Mouse (Mus musculus): ENCODE measurements around the gene 9530068E07Rik. TPM values are rescaled to one million over a fixed set of nuclear protein-coding genes. Genes with fewer than 3 reads are reported as not detected.

The 9530068E07Rik gene
- polyA plus RNA-seq, 1 experiment from 2014 or later: 162 TPM

- ATAC-seq (replicated peaks; ENCODE audit: low FRiP score) (no peak), DNase-seq (ENCODE audit: low spot score) (no peak)
- peak overlapping the region; percentile 59 for H3K4me2 ChIP-seq (ENCODE audit: low read depth, low read length, severe bottlenecking)
- H3K27ac ChIP-seq (ENCODE audit: low read depth, low read length): no peak overlapping the region
- H3K9ac ChIP-seq (ENCODE audit: low read length): peak overlapping the region; percentile 96; the same call in 1 of the 2 replicates
- WGBS: 90% methylated on average over 4 of the region's 4 CpGs
- no peaks in the 10 kb centered on the region for H3K36me3 ChIP-seq (ENCODE audit: control insufficient read depth, insufficient read depth, low read length)
- H3K27me3 ChIP-seq (ENCODE audit: control insufficient read depth, insufficient read depth, low read length): no peaks in the 10 kb centered on the region
- no peaks in the 10 kb centered on the region for H3K9me3 ChIP-seq (ENCODE audit: control insufficient read depth, low read length)
- H3K4me3 ChIP-seq (ENCODE audit: low read depth, low read length): peak overlapping the region; percentile 92
- no peaks in the 10 kb centered on the region; the same call in 1 of the 2 replicates for H3K4me1 ChIP-seq (replicated peaks; ENCODE audit: control insufficient read depth, insufficient read depth, low read length)
These were observed 1.3 kb downstream of the 9530068E07Rik start for GRCm38 (mm10) chr11:52397385-52397987.

GRCm38 (mm10) chr11:52401476-52401875 lies 5.2 kb downstream of the 9530068E07Rik start:
- no peaks in the 10 kb centered on the region for H3K9me3 ChIP-seq (ENCODE audit: control insufficient read depth, low read length)
- WGBS: 55% methylated on average over 2 of the region's 2 CpGs
- peaks cover 6% of the 10 kb centered on the region; the same call in 1 of the 2 replicates for H3K36me3 ChIP-seq (ENCODE audit: control insufficient read depth, insufficient read depth, low read length)
- no peak overlapping the region for H3K4me3 ChIP-seq (ENCODE audit: low read depth, low read length)
- no peak overlapping the region for H3K27ac ChIP-seq (ENCODE audit: low read depth, low read length)
- H3K4me2 ChIP-seq (ENCODE audit: low read depth, low read length, severe bottlenecking): no peak overlapping the region
- H3K27me3 ChIP-seq (ENCODE audit: control insufficient read depth, insufficient read depth, low read length): no peaks in the 10 kb centered on the region
- DNase-seq (ENCODE audit: low spot score): no peak
- no peak overlapping the region for H3K9ac ChIP-seq (ENCODE audit: low read length)
- no peaks in the 10 kb centered on the region for H3K4me1 ChIP-seq (replicated peaks; ENCODE audit: control insufficient read depth, insufficient read depth, low read length)
- no peak for ATAC-seq (replicated peaks; ENCODE audit: low FRiP score)

GRCm38 (mm10) chr11:52402566-52402965 lies 6.3 kb downstream of the 9530068E07Rik start:
- DNase-seq (ENCODE audit: low spot score): no peak
- H3K36me3 ChIP-seq (ENCODE audit: control insufficient read depth, insufficient read depth, low read length): peaks cover 8% of the 10 kb centered on the region; the same call in 1 of the 2 replicates
- no peak overlapping the region for H3K4me2 ChIP-seq (ENCODE audit: low read depth, low read length, severe bottlenecking)
- no peaks in the 10 kb centered on the region for H3K27me3 ChIP-seq (ENCODE audit: control insufficient read depth, insufficient read depth, low read length)
- H3K9ac ChIP-seq (ENCODE audit: low read length): no peak overlapping the region
- H3K4me3 ChIP-seq (ENCODE audit: low read depth, low read length): no peak overlapping the region
- H3K27ac ChIP-seq (ENCODE audit: low read depth, low read length): no peak overlapping the region
- ATAC-seq (replicated peaks; ENCODE audit: low FRiP score): no peak
- H3K9me3 ChIP-seq (ENCODE audit: control insufficient read depth, low read length): no peaks in the 10 kb centered on the region
- H3K4me1 ChIP-seq (replicated peaks; ENCODE audit: control insufficient read depth, insufficient read depth, low read length): no peaks in the 10 kb centered on the region
- 75% methylated on average over 1 of the region's 1 CpGs for WGBS

- peaks cover 13% of the 10 kb centered on the region; the same call in 1 of the 2 replicates for H3K36me3 ChIP-seq (ENCODE audit: control insufficient read depth, insufficient read depth, low read length)
- H3K4me3 ChIP-seq (ENCODE audit: low read depth, low read length): no peak overlapping the region
- no peaks in the 10 kb centered on the region for H3K27me3 ChIP-seq (ENCODE audit: control insufficient read depth, insufficient read depth, low read length)
- DNase-seq (ENCODE audit: low spot score) (no peak), ATAC-seq (replicated peaks; ENCODE audit: low FRiP score) (no peak)
- H3K9ac ChIP-seq (ENCODE audit: low read length): no peak overlapping the region
- H3K4me2 ChIP-seq (ENCODE audit: low read depth, low read length, severe bottlenecking): no peak overlapping the region
- no peak overlapping the region for H3K27ac ChIP-seq (ENCODE audit: low read depth, low read length)
- no peaks in the 10 kb centered on the region for H3K4me1 ChIP-seq (replicated peaks; ENCODE audit: control insufficient read depth, insufficient read depth, low read length)
- H3K9me3 ChIP-seq (ENCODE audit: control insufficient read depth, low read length): no peaks in the 10 kb centered on the region
- 90% methylated on average over 5 of the region's 5 CpGs for WGBS
These were observed 8.0 kb downstream of the 9530068E07Rik start for GRCm38 (mm10) chr11:52404209-52404608.

- no peak overlapping the region for H3K9ac ChIP-seq (ENCODE audit: low read length)
- ATAC-seq (replicated peaks; ENCODE audit: low FRiP score) (no peak), DNase-seq (ENCODE audit: low spot score) (no peak)
- H3K4me2 ChIP-seq (ENCODE audit: low read depth, low read length, severe bottlenecking): no peak overlapping the region
- no peaks in the 10 kb centered on the region for H3K9me3 ChIP-seq (ENCODE audit: control insufficient read depth, low read length)
- no peak overlapping the region for H3K27ac ChIP-seq (ENCODE audit: low read depth, low read length)
- H3K4me1 ChIP-seq (replicated peaks; ENCODE audit: control insufficient read depth, insufficient read depth, low read length): no peaks in the 10 kb centered on the region
- H3K4me3 ChIP-seq (ENCODE audit: low read depth, low read length): no peak overlapping the region
- H3K27me3 ChIP-seq (ENCODE audit: control insufficient read depth, insufficient read depth, low read length): no peaks in the 10 kb centered on the region
- 81% methylated on average over 9 of the region's 9 CpGs for WGBS
- H3K36me3 ChIP-seq (ENCODE audit: control insufficient read depth, insufficient read depth, low read length): peaks cover 13% of the 10 kb centered on the region; the same call in 1 of the 2 replicates
These were observed 9.0 kb downstream of the 9530068E07Rik start for GRCm38 (mm10) chr11:52405196-52405688.

GRCm38 (mm10) chr11:52409316-52409715 lies 13.1 kb downstream of the 9530068E07Rik start:
- H3K27me3 ChIP-seq (ENCODE audit: control insufficient read depth, insufficient read depth, low read length): no peaks in the 10 kb centered on the region
- WGBS: 80% methylated on average over 5 of the region's 5 CpGs
- DNase-seq (ENCODE audit: low spot score) (no peak), ATAC-seq (replicated peaks; ENCODE audit: low FRiP score) (no peak)
- H3K36me3 ChIP-seq (ENCODE audit: control insufficient read depth, insufficient read depth, low read length): peaks cover 10% of the 10 kb centered on the region; the same call in 1 of the 2 replicates
- no peak overlapping the region for H3K27ac ChIP-seq (ENCODE audit: low read depth, low read length)
- no peaks in the 10 kb centered on the region for H3K4me1 ChIP-seq (replicated peaks; ENCODE audit: control insufficient read depth, insufficient read depth, low read length)
- H3K9me3 ChIP-seq (ENCODE audit: control insufficient read depth, low read length): no peaks in the 10 kb centered on the region
- no peak overlapping the region for H3K4me3 ChIP-seq (ENCODE audit: low read depth, low read length)
- no peak overlapping the region for H3K4me2 ChIP-seq (ENCODE audit: low read depth, low read length, severe bottlenecking)
- H3K9ac ChIP-seq (ENCODE audit: low read length): no peak overlapping the region

- ATAC-seq (replicated peaks; ENCODE audit: low FRiP score) (no peak), DNase-seq (ENCODE audit: low spot score) (no peak)
- Histone ChIP-seq H3K27ac (ENCODE audit: low read depth, low read length) (no peak overlapping the region), H3K27me3 (ENCODE audit: control insufficient read depth, insufficient read depth, low read length) (no peaks in the 10 kb centered on the region), H3K4me3 (ENCODE audit: low read depth, low read length) (no peak overlapping the region), H3K4me2 (ENCODE audit: low read depth, low read length, severe bottlenecking) (no peak overlapping the region), H3K9ac (ENCODE audit: low read length) (no peak overlapping the region), H3K9me3 (ENCODE audit: control insufficient read depth, low read length) (no peaks in the 10 kb centered on the region), H3K36me3 (ENCODE audit: control insufficient read depth, insufficient read depth, low read length) (no peaks in the 10 kb centered on the region), H3K4me1 (replicated peaks; ENCODE audit: control insufficient read depth, insufficient read depth, low read length) (no peaks in the 10 kb centered on the region)
- WGBS: 92% methylated on average over 5 of the region's 5 CpGs
These were observed 22.1 kb downstream of the 9530068E07Rik start for GRCm38 (mm10) chr11:52418358-52418757.

- H3K27ac ChIP-seq (ENCODE audit: low read depth, low read length): no peak overlapping the region
- no peak for ATAC-seq (replicated peaks; ENCODE audit: low FRiP score)
- H3K9me3 ChIP-seq (ENCODE audit: control insufficient read depth, low read length): no peaks in the 10 kb centered on the region
- no peaks in the 10 kb centered on the region for H3K36me3 ChIP-seq (ENCODE audit: control insufficient read depth, insufficient read depth, low read length)
- DNase-seq (ENCODE audit: low spot score): no peak
- no peaks in the 10 kb centered on the region for H3K4me1 ChIP-seq (replicated peaks; ENCODE audit: control insufficient read depth, insufficient read depth, low read length)
- 61% methylated on average over 5 of the region's 5 CpGs for WGBS
- H3K27me3 ChIP-seq (ENCODE audit: control insufficient read depth, insufficient read depth, low read length): no peaks in the 10 kb centered on the region
- H3K4me2 ChIP-seq (ENCODE audit: low read depth, low read length, severe bottlenecking): no peak overlapping the region
- H3K4me3 ChIP-seq (ENCODE audit: low read depth, low read length): no peak overlapping the region
- H3K9ac ChIP-seq (ENCODE audit: low read length): no peak overlapping the region
These were observed 23.0 kb downstream of the 9530068E07Rik start for GRCm38 (mm10) chr11:52419246-52419645.

GRCm38 (mm10) chr11:52419861-52420260 lies 23.6 kb downstream of the 9530068E07Rik start:
- Histone ChIP-seq H3K27me3 (ENCODE audit: control insufficient read depth, insufficient read depth, low read length) (no peaks in the 10 kb centered on the region), H3K9me3 (ENCODE audit: control insufficient read depth, low read length) (no peaks in the 10 kb centered on the region)
- DNase-seq (ENCODE audit: low spot score): no peak

More at GRCm38 (mm10) chr11:52419861-52420260, 23.6 kb downstream of the 9530068E07Rik start:
- Histone ChIP-seq H3K36me3 (ENCODE audit: control insufficient read depth, insufficient read depth, low read length) (no peaks in the 10 kb centered on the region), H3K4me2 (ENCODE audit: low read depth, low read length, severe bottlenecking) (no peak overlapping the region), H3K4me1 (replicated peaks; ENCODE audit: control insufficient read depth, insufficient read depth, low read length) (no peaks in the 10 kb centered on the region), H3K4me3 (ENCODE audit: low read depth, low read length) (no peak overlapping the region), H3K9ac (ENCODE audit: low read length) (no peak overlapping the region), H3K27ac (ENCODE audit: low read depth, low read length) (no peak overlapping the region)
- ATAC-seq (replicated peaks; ENCODE audit: low FRiP score): no peak
- WGBS: 87% methylated on average over 7 of the region's 7 CpGs
